Mouse (Mus musculus): ENCODE measurements around the gene Bfsp2. TPM values are rescaled to one million over a fixed set of nuclear protein-coding genes. Genes with fewer than 3 reads are reported as not detected.

The Bfsp2 gene
- total RNA-seq, 1 experiment: not detected

GRCm38 (mm10) chr9:103449651-103450050 is 30.6 kb downstream of the Bfsp2 start:
- Histone ChIP-seq H3K9me3 (ENCODE audit: control insufficient read depth, insufficient read depth, low read depth, low read length) (no peaks in the 10 kb centered on the region), H3K4me1 (ENCODE audit: control insufficient read depth in 2 of 2, insufficient read depth in 2 of 2, low read length in 2 of 2, poor library complexity in 1 of 2) (no peaks in the 10 kb centered on the region), H3K9ac (ENCODE audit: insufficient read depth, low read depth, low read length, poor library complexity, severe bottlenecking) (no peak overlapping the region), H3K27ac (ENCODE audit: insufficient read depth, low read depth, low read length, poor library complexity, severe bottlenecking) (no peak overlapping the region), H3K4me3 (ENCODE audit: insufficient read depth in 1 of 2, low read depth in 1 of 2, low read length in 2 of 2, poor library complexity in 1 of 2, severe bottlenecking in 1 of 2) (no peak overlapping the region), H3K36me3 (ENCODE audit: control insufficient read depth, insufficient read depth, low read length, poor library complexity, severe bottlenecking) (no peaks in the 10 kb centered on the region)
- no peak for TF ChIP-seq MAFK (IDR thresholded peaks at IDR 0.05; ENCODE audit: insufficient read depth, low read depth, low read length)
- DNase-seq (ENCODE audit: low read depth, low spot score): no peak
- in situ Hi-C loops (cut with MboI; ENCODE audit: low sequenced_read_pairs in 2 of 2, unreplicated experiment in 2 of 2): no loop called here

- no peak overlapping the region for H3K4me3 ChIP-seq (ENCODE audit: insufficient read depth in 1 of 2, low read depth in 1 of 2, low read length in 2 of 2, poor library complexity in 1 of 2, severe bottlenecking in 1 of 2)
- H3K9me3 ChIP-seq (ENCODE audit: control insufficient read depth, insufficient read depth, low read depth, low read length): no peaks in the 10 kb centered on the region
- no peak for DNase-seq (ENCODE audit: low read depth, low spot score)
- in situ Hi-C loops (cut with MboI; ENCODE audit: low sequenced_read_pairs in 2 of 2, unreplicated experiment in 2 of 2): no loop called here
- H3K36me3 ChIP-seq (ENCODE audit: control insufficient read depth, insufficient read depth, low read length, poor library complexity, severe bottlenecking): no peaks in the 10 kb centered on the region
- no peak overlapping the region for H3K9ac ChIP-seq (ENCODE audit: insufficient read depth, low read depth, low read length, poor library complexity, severe bottlenecking)
- TF ChIP-seq ZNF384 (IDR thresholded peaks at IDR 0.05; ENCODE audit: low read depth, low read length): no peak
- H3K4me1 ChIP-seq (ENCODE audit: control insufficient read depth in 2 of 2, insufficient read depth in 2 of 2, low read length in 2 of 2, poor library complexity in 1 of 2): no peaks in the 10 kb centered on the region
- no peak overlapping the region for H3K27ac ChIP-seq (ENCODE audit: insufficient read depth, low read depth, low read length, poor library complexity, severe bottlenecking)
These were observed 31.1 kb downstream of the Bfsp2 start for GRCm38 (mm10) chr9:103449092-103449491.

GRCm38 (mm10) chr9:103444656-103445055 is 35.6 kb downstream of the Bfsp2 start:
- TF ChIP-seq ZNF384 (IDR thresholded peaks at IDR 0.05; ENCODE audit: low read depth, low read length) (no peak), CHD2 (IDR thresholded peaks at IDR 0.05; ENCODE audit: low read depth, low read length) (no peak), HCFC1 (IDR thresholded peaks at IDR 0.05; ENCODE audit: borderline replicate concordance, insufficient read depth, low read length) (no peak), ZC3H11A (IDR thresholded peaks at IDR 0.05; ENCODE audit: borderline replicate concordance, low read depth, low read length) (no peak), MAFK (IDR thresholded peaks at IDR 0.05; ENCODE audit: insufficient read depth, low read depth, low read length) (no peak)
- DNase-seq (ENCODE audit: low read depth, low spot score): no peak

GRCm38 (mm10) chr9:103443824-103444185 is 36.4 kb downstream of the Bfsp2 start:
- Histone ChIP-seq H3K9ac (ENCODE audit: insufficient read depth, low read depth, low read length, poor library complexity, severe bottlenecking) (no peak overlapping the region), H3K27ac (ENCODE audit: insufficient read depth, low read depth, low read length, poor library complexity, severe bottlenecking) (no peak overlapping the region), H3K4me1 (ENCODE audit: control insufficient read depth in 2 of 2, insufficient read depth in 2 of 2, low read length in 2 of 2, poor library complexity in 1 of 2) (no peaks in the 10 kb centered on the region), H3K36me3 (ENCODE audit: control insufficient read depth, insufficient read depth, low read length, poor library complexity, severe bottlenecking) (no peaks in the 10 kb centered on the region), H3K9me3 (ENCODE audit: control insufficient read depth, insufficient read depth, low read depth, low read length) (no peaks in the 10 kb centered on the region), H3K4me3 (ENCODE audit: insufficient read depth in 1 of 2, low read depth in 1 of 2, low read length in 2 of 2, poor library complexity in 1 of 2, severe bottlenecking in 1 of 2) (no peak overlapping the region)
- no peak for DNase-seq (ENCODE audit: low read depth, low spot score)
- in situ Hi-C loops (cut with MboI; ENCODE audit: low sequenced_read_pairs in 2 of 2, unreplicated experiment in 2 of 2): no loop called here
- TF ChIP-seq MAFK (IDR thresholded peaks at IDR 0.05; ENCODE audit: insufficient read depth, low read depth, low read length) (no peak), CHD2 (IDR thresholded peaks at IDR 0.05; ENCODE audit: low read depth, low read length) (no peak), HCFC1 (IDR thresholded peaks at IDR 0.05; ENCODE audit: borderline replicate concordance, insufficient read depth, low read length) (no peak), ZNF384 (IDR thresholded peaks at IDR 0.05; ENCODE audit: low read depth, low read length) (no peak), ZC3H11A (IDR thresholded peaks at IDR 0.05; ENCODE audit: borderline replicate concordance, low read depth, low read length) (no peak)

More at GRCm38 (mm10) chr9:103444656-103445055, 35.6 kb downstream of the Bfsp2 start:
- H3K9me3 ChIP-seq (ENCODE audit: control insufficient read depth, insufficient read depth, low read depth, low read length): no peaks in the 10 kb centered on the region
- H3K9ac ChIP-seq (ENCODE audit: insufficient read depth, low read depth, low read length, poor library complexity, severe bottlenecking): no peak overlapping the region
- in situ Hi-C loops (cut with MboI; ENCODE audit: low sequenced_read_pairs in 2 of 2, unreplicated experiment in 2 of 2): no loop called here
- H3K4me3 ChIP-seq (ENCODE audit: insufficient read depth in 1 of 2, low read depth in 1 of 2, low read length in 2 of 2, poor library complexity in 1 of 2, severe bottlenecking in 1 of 2): no peak overlapping the region
- no peak overlapping the region for H3K27ac ChIP-seq (ENCODE audit: insufficient read depth, low read depth, low read length, poor library complexity, severe bottlenecking)
- H3K4me1 ChIP-seq (ENCODE audit: control insufficient read depth in 2 of 2, insufficient read depth in 2 of 2, low read length in 2 of 2, poor library complexity in 1 of 2): no peaks in the 10 kb centered on the region
- no peaks in the 10 kb centered on the region for H3K36me3 ChIP-seq (ENCODE audit: control insufficient read depth, insufficient read depth, low read length, poor library complexity, severe bottlenecking)

DNA sequence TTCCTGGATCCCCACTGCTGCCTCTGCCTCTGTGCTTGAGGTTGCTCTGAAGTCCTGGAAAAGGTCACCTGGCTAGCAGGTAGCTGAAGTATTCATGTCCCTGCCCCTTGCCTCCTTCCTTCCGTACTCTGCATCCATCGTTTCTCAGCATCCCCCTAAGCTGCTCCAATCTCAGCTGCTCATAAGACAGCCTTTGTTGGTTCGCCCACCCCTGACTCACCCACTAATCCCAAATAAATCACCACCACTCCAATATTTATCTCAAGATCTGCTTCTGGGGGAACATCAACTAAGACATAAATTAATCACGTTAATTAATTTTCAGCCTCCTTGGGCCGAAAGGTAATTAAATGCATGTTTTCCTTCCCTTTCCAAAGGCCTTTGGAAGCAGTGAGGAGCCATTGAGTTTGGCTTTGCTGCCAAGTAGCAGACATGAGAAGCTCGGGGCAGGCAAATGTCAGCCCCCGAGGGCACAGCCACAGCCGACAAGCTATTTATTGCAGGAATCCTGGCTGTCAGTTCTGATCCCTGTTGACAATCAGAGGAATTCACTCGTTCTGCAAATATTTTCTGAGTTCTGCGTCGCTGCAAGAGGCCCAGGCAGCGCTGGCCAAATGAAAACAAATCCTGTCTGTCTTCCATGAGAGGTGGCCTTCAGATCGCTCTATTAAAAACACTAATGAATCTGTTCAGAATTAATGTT is 36.9 kb downstream of the Bfsp2 start:
- Histone ChIP-seq H3K9me3 (ENCODE audit: control insufficient read depth, insufficient read depth, low read depth, low read length) (no peaks in the 10 kb centered on the region), H3K9ac (ENCODE audit: insufficient read depth, low read depth, low read length, poor library complexity, severe bottlenecking) (no peak overlapping the region), H3K27ac (ENCODE audit: insufficient read depth, low read depth, low read length, poor library complexity, severe bottlenecking) (no peak overlapping the region; the same call in 1 of the 2 replicates), H3K4me3 (ENCODE audit: insufficient read depth in 1 of 2, low read depth in 1 of 2, low read length in 2 of 2, poor library complexity in 1 of 2, severe bottlenecking in 1 of 2) (no peak overlapping the region), H3K36me3 (ENCODE audit: control insufficient read depth, insufficient read depth, low read length, poor library complexity, severe bottlenecking) (no peaks in the 10 kb centered on the region), H3K4me1 (ENCODE audit: control insufficient read depth in 2 of 2, insufficient read depth in 2 of 2, low read length in 2 of 2, poor library complexity in 1 of 2) (no peaks in the 10 kb centered on the region)
- TF ChIP-seq ZC3H11A (IDR thresholded peaks at IDR 0.05; ENCODE audit: borderline replicate concordance, low read depth, low read length) (no peak), CHD2 (IDR thresholded peaks at IDR 0.05; ENCODE audit: low read depth, low read length) (no peak), HCFC1 (IDR thresholded peaks at IDR 0.05; ENCODE audit: borderline replicate concordance, insufficient read depth, low read length) (no peak), ZNF384 (IDR thresholded peaks at IDR 0.05; ENCODE audit: low read depth, low read length) (no peak), MAFK (IDR thresholded peaks at IDR 0.05; ENCODE audit: insufficient read depth, low read depth, low read length) (no peak)
- no peak for DNase-seq (ENCODE audit: low read depth, low spot score)
- in situ Hi-C loops (cut with MboI; ENCODE audit: low sequenced_read_pairs in 2 of 2, unreplicated experiment in 2 of 2): no loop called here

Measured in ES-E14 (cell line).